Mouse (Mus musculus) stomach, embryonic 14.5 days (tissue): ENCODE data around the gene Zfp58. TPM values are rescaled to one million over a fixed set of nuclear protein-coding genes. Genes with fewer than 3 reads are reported as not detected.

Experiments used
- ATAC-seq: fragments of 200-750 bp; cut with Nextera tagmentation; 2 replicates; pipeline ENCODE4 v1.8.0; 2017; ENCODE audit warnings: low read depth, moderate TSS enrichment; ENCODE audit not compliant: insufficient number of reproducible peaks, insufficient read depth, low FRiP score
- H3K27ac ChIP-seq: fragments of 300-500 bp; sonication (generic); 2 replicates; pipeline ENCODE4 v1.5.1; 2014; ENCODE audit warnings: mild to moderate bottlenecking, low read length, moderate library complexity, mixed read lengths
- H3K27me3 ChIP-seq: fragments of 300-500 bp; sonication (generic); 2 replicates; pipeline ENCODE4 v1.6.1; 2014; ENCODE audit warnings: low read length, control low read depth, mixed read lengths; ENCODE audit not compliant: control insufficient read depth, insufficient read depth
- H3K36me3 ChIP-seq: fragments of 300-500 bp; sonication (generic); 2 replicates; pipeline ENCODE4 v1.6.1; 2014; ENCODE audit warnings: mild to moderate bottlenecking, control low read depth, low read length, moderate library complexity, mixed read lengths; ENCODE audit not compliant: control insufficient read depth, insufficient read depth
- H3K4me1 ChIP-seq: fragments of 300-500 bp; sonication (generic); 2 replicates; pipeline ENCODE4 v1.6.1; 2014; ENCODE audit warnings: low read length, control low read depth, mixed read lengths; ENCODE audit not compliant: control insufficient read depth, insufficient read depth
- H3K4me2 ChIP-seq: fragments of 300-500 bp; sonication (generic); replicated peaks from 2 replicates; pipeline ENCODE4 v1.6.1; 2014; ENCODE audit warnings: low read depth, low read length, control low read depth
- H3K4me3 ChIP-seq: fragments of 300-500 bp; sonication (generic); 2 replicates; pipeline ENCODE4 v1.5.1; 2014; ENCODE audit warnings: low read depth, low read length, control low read depth
- H3K9ac ChIP-seq: fragments of 300-500 bp; sonication (generic); replicated peaks from 2 replicates; pipeline ENCODE4 v1.6.1; 2014; ENCODE audit warnings: low read depth, mild to moderate bottlenecking, control low read depth, low read length, moderate library complexity, mixed read lengths
- H3K9me3 ChIP-seq: fragments of 300-500 bp; sonication (generic); 2 replicates; pipeline ENCODE4 v1.6.1; 2016; ENCODE audit warnings: low read depth, low read length, control low read depth; ENCODE audit not compliant: control insufficient read depth
- WGBS: fragments of 180-500 bp; shearing (Covaris S2); extraction: QIAGEN DNeasy Blood & Tissue Kit; methylation state at CpG from one replicate; pipeline ENCODE4 v1.1.7; 2014; 5-methylcytosine and 5-hydroxymethylcytosine counted together
- polyA plus RNA-seq: library from polyadenylated mRNA; unstranded; fragments of >200 nt; fragmentation: Nextera tagmentation; extraction: Ambion mirVana; gene quantifications from 2 replicates; pipeline ENCODE4 v1.2.1, GENCODE M21; 2014

Gene Zfp58
- 14.5 TPM in 2 replicates for polyA plus RNA-seq

- H3K4me1 ChIP-seq, result no peaks in the 10 kb centered on the region
- H3K27ac ChIP-seq, result peak within 1 kb of the TSS; percentile 40; the same call in 1 of the 2 replicates
- WGBS, result 1% methylated on average over 22 of the region's 22 CpGs
- H3K9ac ChIP-seq, result peak within 1 kb of the TSS; percentile 55
- H3K9me3 ChIP-seq, result peaks cover 2% of the 10 kb centered on the region; the same call in 1 of the 2 replicates
- no peaks in the 10 kb centered on the region for H3K27me3 ChIP-seq
- H3K4me2 ChIP-seq, result peak within 1 kb of the TSS; percentile 72
- peak within 1 kb of the TSS; percentile 67 for H3K4me3 ChIP-seq
- H3K36me3 ChIP-seq, result no peaks in the 10 kb centered on the region
- ATAC-seq, result peak; percentile 95
Measured at GRCm38 (mm10) chr13:67500084-67500719, at the start of gene Zfp58. Zfp58 (minus strand) TSS chr13:67500555.

- Histone ChIP-seq H3K4me2 (no peak overlapping the region), H3K4me1 (no peaks in the 10 kb centered on the region), H3K36me3 (peaks cover 36% of the 10 kb centered on the region), H3K9ac (no peak overlapping the region), H3K27ac (no peak overlapping the region), H3K9me3 (no peaks in the 10 kb centered on the region), H3K27me3 (no peaks in the 10 kb centered on the region), H3K4me3 (no peak overlapping the region)
- no peak for ATAC-seq
- 94% methylated on average over 1 of the region's 1 CpGs for WGBS
Measured at GRCm38 (mm10) chr13:67545941-67546340, 45.6 kb upstream of the Zfp58 start.

DNA sequence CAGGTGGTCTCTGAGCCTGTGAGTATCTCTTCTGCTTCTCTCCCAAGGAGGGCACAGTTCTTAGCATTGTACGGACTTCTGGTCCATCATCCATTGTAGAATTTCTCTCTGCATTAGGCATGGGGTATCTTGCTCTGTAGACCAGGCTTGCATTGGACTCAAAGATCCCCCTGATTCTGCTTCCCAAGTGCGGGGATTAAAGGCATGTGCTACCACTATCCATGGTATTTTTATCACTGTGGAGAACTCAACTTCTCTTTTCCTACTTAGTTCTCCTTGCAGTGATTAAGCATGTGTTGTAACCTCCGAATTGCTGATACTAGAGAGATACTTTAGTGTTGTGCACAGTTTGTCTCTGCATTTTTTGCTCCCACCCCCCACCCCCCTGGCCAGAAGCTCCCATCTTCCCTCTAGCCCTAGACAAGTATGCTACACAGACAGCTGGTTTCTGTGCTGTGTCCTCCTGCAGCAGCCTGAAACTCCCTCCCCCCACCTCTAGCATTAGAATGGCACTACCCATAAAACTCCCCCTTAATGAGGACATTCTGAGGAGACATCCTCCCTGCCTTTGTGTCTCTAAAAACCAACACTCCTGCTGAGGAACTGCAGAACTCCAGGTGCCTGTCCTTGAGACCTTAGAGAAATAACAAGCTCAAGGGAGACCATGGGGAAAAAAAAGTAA, 26.8 kb upstream of the Zfp58 start:
- 78% methylated on average over 3 of the region's 3 CpGs for WGBS

GRCm38 (mm10) chr13:67525753-67526410, 25.5 kb upstream of the Zfp58 start, which contains the start of the genes Gm26965 and Zfp87:
Gm26965 (minus strand) TSS chr13:67526151.
Zfp87 (minus strand) TSS chr13:67526177.
- Histone ChIP-seq H3K27me3 (no peaks in the 10 kb centered on the region), H3K4me2 (peak within 1 kb of the TSS; percentile 78), H3K36me3 (0 out of 2 replicates have a peak, but pooled peaks cover 1% of the 10 kb centered on the region), H3K9ac (peak within 1 kb of the TSS; percentile 76), H3K9me3 (no peaks in the 10 kb centered on the region), H3K4me3 (peak within 1 kb of the TSS; percentile 91), H3K4me1 (peaks cover 6% of the 10 kb centered on the region; the same call in 1 of the 2 replicates), H3K27ac (peak within 1 kb of the TSS; percentile 58; the same call in 1 of the 2 replicates)
- 0% methylated on average over 27 of the region's 27 CpGs for WGBS
- peak; percentile 99 for ATAC-seq

More for the DNA sequence above, 26.8 kb upstream of the Zfp58 start:
- Histone ChIP-seq H3K27ac (no peak overlapping the region), H3K4me2 (no peak overlapping the region), H3K9me3 (no peaks in the 10 kb centered on the region), H3K36me3 (no peaks in the 10 kb centered on the region), H3K27me3 (no peaks in the 10 kb centered on the region), H3K4me3 (no peak overlapping the region), H3K9ac (no peak overlapping the region), H3K4me1 (peaks cover 6% of the 10 kb centered on the region; the same call in 1 of the 2 replicates)
- ATAC-seq, result no peak

GRCm38 (mm10) chr13:67500908-67501307, 553 bp upstream of the Zfp58 start:
- Histone ChIP-seq H3K9ac (no peak overlapping the region), H3K4me3 (no peak overlapping the region), H3K4me1 (no peaks in the 10 kb centered on the region), H3K27me3 (no peaks in the 10 kb centered on the region), H3K27ac (no peak overlapping the region), H3K9me3 (peaks cover 2% of the 10 kb centered on the region; the same call in 1 of the 2 replicates), H3K4me2 (0 out of 2 replicates have a peak overlapping the region, but pooled peaks have one; percentile 72), H3K36me3 (no peaks in the 10 kb centered on the region)
- 81% methylated on average over 1 of the region's 1 CpGs for WGBS
- no peak for ATAC-seq

DNA sequence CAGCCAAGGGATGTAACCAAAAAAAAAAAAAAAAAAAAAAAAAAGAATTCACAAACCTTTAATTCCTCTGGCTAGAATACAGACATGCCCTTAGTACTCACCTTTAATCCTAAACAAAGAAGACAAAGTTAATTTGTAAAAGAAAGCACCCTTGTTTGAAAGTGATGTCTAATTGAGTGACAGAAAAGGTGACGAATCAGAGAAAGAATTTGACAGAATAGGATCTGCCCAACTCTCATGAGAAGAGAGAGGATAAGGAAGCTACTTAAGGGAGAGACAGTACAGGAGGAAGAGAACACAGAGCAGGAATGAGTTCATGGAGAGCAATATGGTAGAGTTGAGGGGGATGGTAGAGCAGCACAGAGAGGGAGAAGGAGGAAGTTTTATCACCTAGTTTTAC, 4.7 kb downstream of the Zfp58 start:
- Histone ChIP-seq H3K4me3 (no peak overlapping the region), H3K9ac (no peak overlapping the region), H3K27me3 (no peaks in the 10 kb centered on the region), H3K4me2 (no peak overlapping the region), H3K9me3 (peaks cover 18% of the 10 kb centered on the region), H3K36me3 (peaks cover 29% of the 10 kb centered on the region), H3K27ac (no peak overlapping the region), H3K4me1 (no peaks in the 10 kb centered on the region)
- no peak for ATAC-seq
- 95% methylated on average over 1 of the region's 1 CpGs for WGBS

DNA sequence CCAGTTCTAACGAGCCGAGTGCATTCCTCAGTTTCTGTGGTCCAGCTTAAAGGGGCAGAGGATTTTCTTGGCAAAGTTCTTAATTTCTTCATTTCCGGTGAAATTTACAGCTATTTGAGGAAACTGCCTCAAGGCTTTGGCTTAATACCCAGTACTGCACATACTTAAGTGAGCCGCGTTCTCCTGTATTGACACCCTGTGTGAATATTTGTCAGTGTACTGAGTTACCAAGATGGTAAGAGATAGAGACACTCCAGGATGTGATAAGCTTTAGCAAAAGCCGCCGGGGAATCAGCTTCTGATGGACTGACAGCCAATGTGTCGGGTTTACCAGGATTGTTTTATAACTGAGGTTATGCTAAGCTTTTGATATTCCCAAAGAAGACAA, 15.9 kb downstream of the Zfp58 start:
- Histone ChIP-seq H3K9ac (no peak overlapping the region), H3K4me1 (no peaks in the 10 kb centered on the region), H3K4me2 (peak overlapping the region; percentile 48), H3K27me3 (no peaks in the 10 kb centered on the region), H3K27ac (no peak overlapping the region), H3K36me3 (peaks cover 5% of the 10 kb centered on the region; the same call in 1 of the 2 replicates), H3K4me3 (peak overlapping the region; percentile 55), H3K9me3 (no peaks in the 10 kb centered on the region)
- WGBS, result 35% methylated on average over 8 of the region's 8 CpGs
- peak; percentile 54; the same call in 1 of the 2 replicates for ATAC-seq
